Mouse (Mus musculus): ENCODE measurements around the gene Taf9. TPM values are rescaled to one million over a fixed set of nuclear protein-coding genes. Genes with fewer than 3 reads are reported as not detected.
A peak's percentile ranks its signal among the peaks of the same experiment; 100 is the strongest.

Gene Taf9
- total RNA-seq, 2 experiments from 2014 or later, result 4.5 to 7.7 TPM

DNA sequence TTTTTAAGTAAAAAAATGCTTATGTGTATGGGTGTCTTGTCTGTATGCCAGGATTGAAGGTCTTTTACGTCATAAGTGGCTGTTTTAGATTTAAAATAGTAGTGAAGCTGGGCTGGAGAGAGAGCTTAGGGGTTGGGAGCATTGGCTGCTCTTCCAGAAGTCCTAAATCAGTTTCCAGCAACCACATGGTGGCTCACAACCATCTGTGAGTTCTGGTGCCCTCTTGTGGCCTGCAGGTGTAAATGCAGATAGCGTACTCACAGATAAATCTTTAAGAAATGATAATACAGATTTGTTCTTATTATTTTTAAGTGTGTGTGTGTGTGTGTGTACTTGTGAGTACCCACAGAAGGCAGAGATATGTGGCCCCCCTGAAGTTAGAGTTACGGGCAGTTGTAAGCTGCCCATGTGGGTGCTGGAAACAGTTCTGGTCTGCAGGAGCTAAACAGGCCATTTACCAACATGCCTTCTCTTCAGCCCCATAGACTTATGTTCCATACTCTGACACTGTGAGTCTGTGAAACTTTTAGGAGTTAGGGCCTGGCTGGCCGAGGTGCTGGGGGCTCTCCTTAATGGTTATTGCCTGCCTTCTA lies 8.6 kb downstream of the Taf9 start:
- peak; percentile 55 for DNase-seq
- intact Hi-C loops (cut with DNase I; ENCODE audit: low total_unique reads), result no loop called here

DNA sequence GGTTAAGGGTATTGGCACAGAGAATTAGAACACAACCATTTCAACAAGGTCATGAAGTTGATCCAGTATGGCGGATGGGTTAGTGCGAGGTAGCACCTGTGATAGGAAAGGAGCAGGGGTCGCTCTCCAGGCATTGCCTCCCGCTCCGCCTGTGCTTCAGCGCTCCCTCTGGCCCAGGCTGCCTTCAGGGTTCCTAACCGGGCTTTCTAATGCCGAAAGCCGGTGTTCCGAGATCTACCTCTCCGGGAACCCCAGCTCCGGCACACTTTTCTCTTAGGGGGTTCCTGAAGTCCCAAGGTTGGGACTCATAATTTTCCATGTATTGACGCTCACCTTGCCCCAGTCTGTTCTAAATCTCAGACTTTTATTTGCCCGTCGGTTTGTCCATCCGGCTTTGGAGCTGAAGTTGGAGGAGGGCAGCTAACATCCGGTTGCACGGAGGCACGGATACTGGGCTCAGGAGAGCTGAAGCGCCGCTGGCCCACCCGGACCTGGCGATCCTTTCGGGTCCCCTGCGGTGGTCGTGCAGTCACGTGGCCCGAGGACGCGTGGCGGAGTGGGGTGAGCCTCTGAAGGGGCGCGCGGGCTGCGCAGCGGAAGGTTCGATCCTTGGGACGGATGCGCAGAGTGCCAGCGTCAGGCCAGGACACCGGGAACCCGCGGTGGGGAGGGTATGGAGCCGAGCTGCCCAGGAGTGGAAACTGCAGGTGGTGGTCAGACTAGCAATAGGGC lies 18.1 kb downstream of the Taf9 start, which contains the start of gene Ccdc125:
Gene Ccdc125, plus strand, starts transcription at position 427 of the 732 bp plus-strand sequence.
- DNase-seq, result peak; percentile 19

DNA sequence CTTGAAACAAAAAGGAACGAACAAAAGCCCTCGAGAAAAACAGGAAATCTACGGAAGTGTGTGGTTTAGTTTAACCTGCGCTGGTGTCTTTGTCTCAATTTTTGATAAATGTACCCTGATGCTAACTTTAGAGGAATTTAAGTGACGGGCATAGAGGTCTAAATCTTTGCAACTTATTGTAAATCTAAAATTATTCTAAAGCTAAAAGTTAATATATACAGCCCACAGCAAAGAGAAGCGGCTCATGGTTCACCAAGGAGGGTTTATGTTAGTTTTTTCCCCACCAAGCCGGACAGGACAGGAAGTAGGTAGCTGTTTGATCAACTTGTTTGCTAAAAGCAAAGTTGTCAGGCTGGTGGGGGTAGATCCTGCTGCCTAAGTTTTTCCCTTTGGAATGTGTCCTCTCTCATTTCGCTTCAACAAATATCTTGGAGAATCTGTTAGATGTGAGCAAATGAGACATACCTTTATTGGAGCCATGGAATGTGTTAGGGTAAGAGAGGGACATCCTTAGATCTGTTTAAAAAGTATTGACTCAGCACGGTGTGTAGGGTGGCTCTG lies 18.9 kb downstream of the Taf9 start:
- DNase-seq, result no peak

More for the DNA sequence above, 18.1 kb downstream of the Taf9 start, which contains the start of gene Ccdc125:
- intact Hi-C loops (cut with DNase I; ENCODE audit: low total_unique reads), result no loop called here

DNA sequence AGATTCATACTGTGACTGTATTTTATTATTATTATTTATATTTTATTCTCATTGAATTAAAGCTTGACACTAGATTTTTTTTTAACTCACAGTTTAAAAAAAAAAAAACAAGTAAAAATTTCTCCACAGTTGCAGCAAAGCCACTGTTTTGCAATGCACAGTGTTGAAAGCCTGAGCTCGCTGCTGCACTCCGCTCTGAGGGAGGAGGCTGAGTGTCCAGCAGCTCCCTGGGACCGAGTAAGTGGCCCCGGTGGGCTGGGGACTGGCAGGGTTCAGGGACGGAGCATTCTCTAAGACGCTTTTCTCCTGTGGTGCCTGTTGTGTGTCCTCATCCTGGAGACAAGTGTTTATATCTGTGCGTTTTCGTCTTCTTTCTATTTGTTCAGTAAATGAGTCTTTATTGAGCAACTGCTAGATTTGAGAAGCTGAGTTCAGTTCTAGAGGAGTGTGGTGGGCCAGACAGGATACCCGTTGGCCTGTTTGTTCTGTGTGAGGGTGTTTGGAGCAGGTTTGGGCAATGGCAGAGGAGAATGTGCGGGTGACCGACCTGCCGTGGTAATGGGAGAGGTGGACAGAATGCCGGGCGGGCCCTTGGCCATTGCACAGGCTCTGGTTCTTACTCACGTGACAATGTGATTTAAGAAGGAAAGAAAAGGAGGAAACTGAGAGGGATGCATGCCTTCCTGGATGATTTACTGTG lies 24.7 kb downstream of the Taf9 start:
- intact Hi-C loops (cut with DNase I; ENCODE audit: low total_unique reads), result no loop called here
- DNase-seq, result no peak

More for the DNA sequence above, 18.9 kb downstream of the Taf9 start:
- intact Hi-C loops (cut with DNase I; ENCODE audit: low total_unique reads), result no loop called here

DNA sequence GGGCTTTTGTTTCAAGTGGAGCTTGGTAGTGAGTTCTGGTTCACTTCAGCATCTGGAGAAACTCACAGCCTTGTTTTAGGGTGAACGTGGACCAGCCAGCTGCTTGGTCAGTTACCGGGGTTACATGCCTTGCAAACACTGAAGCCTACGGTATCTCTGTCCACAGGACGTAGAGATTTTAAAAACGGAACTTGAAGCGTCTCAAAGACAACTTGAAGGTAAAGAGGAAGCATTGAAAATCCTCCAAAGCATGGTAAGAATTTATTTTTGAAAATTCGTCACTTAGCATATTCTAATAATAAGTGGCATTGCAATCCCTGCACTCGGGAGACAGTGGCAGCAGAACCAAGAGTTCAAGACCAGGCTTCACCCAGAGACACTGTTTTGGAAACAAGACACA lies 30.2 kb downstream of the Taf9 start:
- intact Hi-C loops (cut with DNase I; ENCODE audit: low total_unique reads), result no loop called here
- no peak for DNase-seq

DNA sequence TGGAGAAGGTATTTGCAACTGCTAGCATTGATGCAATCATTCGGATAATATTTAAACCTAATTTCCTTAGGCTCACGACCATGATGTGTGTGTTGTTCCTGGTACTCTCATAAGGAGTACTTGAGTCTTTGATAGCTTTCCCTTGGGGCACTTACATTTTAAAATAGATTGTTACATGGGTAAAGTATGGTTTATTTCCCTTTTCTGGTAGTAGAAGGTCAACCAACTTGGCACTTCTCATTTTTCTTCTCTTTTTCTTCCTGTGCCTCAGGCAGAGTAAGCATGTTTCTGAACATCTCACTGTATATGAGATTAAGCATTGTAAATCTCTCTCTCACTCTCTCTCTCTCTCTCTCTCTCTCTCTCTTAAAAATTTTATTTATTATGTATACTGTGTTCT lies 31.5 kb downstream of the Taf9 start:
- intact Hi-C loops (cut with DNase I; ENCODE audit: low total_unique reads), result no loop called here
- no peak for DNase-seq

DNA sequence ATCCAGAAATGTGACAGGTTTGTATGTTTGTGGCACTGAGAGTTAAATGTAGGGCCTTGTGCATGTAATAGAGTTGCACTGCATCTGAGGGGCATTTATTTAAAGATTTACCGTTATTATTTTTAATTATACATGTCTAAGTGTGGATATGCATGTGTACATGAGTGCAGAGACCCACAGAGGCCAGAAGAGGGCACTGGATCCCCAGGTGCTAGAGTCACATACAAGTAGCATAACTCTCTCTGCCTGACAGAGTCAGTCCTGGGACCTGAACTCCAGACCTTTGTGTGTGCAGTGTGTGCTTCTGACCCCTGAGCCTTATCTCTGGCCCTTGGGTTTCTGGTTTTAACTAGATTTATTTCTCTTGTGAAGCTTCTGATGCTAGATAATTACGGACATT lies 33.0 kb downstream of the Taf9 start:
- DNase-seq, result no peak
- intact Hi-C loops (cut with DNase I; ENCODE audit: low total_unique reads), result no loop called here

DNA sequence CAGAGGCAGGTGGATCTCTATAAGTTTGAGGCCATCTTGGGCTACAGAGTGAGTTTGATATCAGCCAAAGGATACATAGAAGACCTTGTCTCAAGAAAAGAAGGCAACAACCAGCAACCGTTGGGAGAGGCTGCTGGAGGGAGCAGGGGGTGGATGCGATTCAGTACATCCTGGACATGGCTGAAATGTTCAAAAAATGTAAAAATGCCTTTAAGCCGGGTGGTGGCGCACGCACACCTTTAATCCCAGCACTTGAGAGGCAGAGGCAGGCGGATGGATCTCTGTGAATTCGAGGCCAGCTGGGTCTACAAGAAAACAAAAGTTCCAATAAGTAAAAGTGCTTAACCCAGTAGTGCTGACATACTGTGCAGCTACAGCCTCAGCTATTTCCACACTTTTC lies 36.1 kb downstream of the Taf9 start:
- no peak for DNase-seq
- intact Hi-C loops (cut with DNase I; ENCODE audit: low total_unique reads), result no loop called here

DNA sequence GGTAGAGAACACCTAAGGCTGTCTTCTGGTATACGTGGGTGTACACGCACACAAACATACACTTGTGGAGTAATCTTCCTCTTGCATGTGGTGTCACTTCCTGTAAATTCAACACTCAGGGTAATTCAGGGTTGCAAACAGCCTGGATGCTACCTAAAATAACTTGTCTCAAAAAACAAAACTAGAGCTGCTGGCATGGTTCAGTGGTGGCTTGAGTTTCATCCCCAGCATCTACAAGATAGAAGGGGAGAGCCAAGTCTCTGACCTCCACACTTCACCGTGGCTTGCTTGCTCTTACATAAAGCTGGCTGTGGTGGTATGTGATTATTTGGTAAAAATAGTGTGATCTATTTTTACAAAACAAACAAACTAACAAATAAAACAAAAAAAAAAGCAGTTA lies 46.2 kb downstream of the Taf9 start:
- intact Hi-C loops (cut with DNase I; ENCODE audit: low total_unique reads), result no loop called here
- peak; percentile 9 for DNase-seq

DNA sequence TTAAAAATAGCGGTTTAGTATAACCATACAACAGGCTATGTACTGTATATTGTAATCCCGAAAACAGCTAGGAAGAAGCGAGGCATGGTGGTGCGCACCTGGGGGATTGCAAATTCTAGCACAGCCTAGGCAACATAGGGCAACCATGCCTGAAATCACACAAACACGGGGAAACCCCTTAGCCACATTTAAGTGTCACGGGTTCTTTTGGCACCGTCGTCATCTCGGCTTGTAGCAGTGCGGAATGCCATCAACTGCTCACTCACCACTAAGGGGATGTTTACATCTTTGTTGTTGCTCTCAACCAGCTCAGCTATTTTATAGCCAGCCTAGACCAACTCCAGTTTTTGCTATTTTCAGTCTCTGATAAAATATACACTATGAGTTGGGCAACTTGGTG lies 47.5 kb downstream of the Taf9 start:
- DNase-seq, result no peak
- intact Hi-C loops (cut with DNase I; ENCODE audit: low total_unique reads), result no loop called here

DNA sequence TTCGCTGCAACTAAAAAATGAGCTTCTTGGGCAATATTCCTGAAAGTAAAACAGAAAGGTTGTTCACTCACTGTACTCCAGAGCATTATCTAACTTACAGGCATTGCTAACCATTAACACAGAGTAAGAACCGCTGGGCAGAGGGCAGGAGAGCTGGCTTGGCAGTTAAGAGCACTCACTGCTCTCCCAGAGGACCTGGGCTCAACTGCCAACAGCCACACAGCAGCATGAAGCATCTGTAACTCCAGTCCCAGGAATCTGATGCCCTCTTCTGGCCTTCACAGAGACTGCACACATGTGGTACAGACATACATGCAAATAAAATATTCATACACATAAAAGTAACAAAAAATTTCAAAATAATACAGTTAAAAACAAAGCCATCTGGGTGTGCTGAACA lies 52.1 kb downstream of the Taf9 start:
- intact Hi-C loops (cut with DNase I; ENCODE audit: low total_unique reads), result no loop called here
- DNase-seq, result no peak

Other genes starting within 250 kb of the Taf9 start
- not detected for gene Naip1, start 198.7 kb upstream of the Taf9 start, total RNA-seq (2021)
- gene Gtf2h2, start 159.0 kb upstream of the Taf9 start, total RNA-seq (2021), result 10 to 100 TPM; 21.9 to 26.2 TPM
- gene Ocln, start 98.9 kb upstream of the Taf9 start, total RNA-seq (2021), result under 1 TPM; 0.18 to 0.51 TPM
- under 1 TPM; 0.35 to 0.86 TPM for gene Marveld2, start 34.6 kb upstream of the Taf9 start, total RNA-seq (2021)
- 10 to 100 TPM; 53.7 to 59.6 TPM for gene Ak6, start 600 bp upstream of the Taf9 start, total RNA-seq (2021)
- 1 to 10 TPM; 8.3 to 9.0 TPM for gene Rad17, start 528 bp upstream of the Taf9 start, total RNA-seq (2021)
- gene Ccdc125, start 18.1 kb downstream of the Taf9 start, total RNA-seq (2021), result under 1 TPM; 0.62 to 0.76 TPM
- gene Cdk7, start 79.4 kb downstream of the Taf9 start, total RNA-seq (2021), result 10 to 100 TPM; 14.3 to 17.0 TPM
- 100 to 1,000 TPM; 124 to 151 TPM for gene Mrps36, start 93.1 kb downstream of the Taf9 start, total RNA-seq (2021)
- under 1 TPM; 0.66 to 0.76 TPM for gene Cenph, start 124.3 kb downstream of the Taf9 start, total RNA-seq (2021)
- 1 to 10 TPM; 4.2 to 4.3 TPM for gene Ccnb1, start 135.0 kb downstream of the Taf9 start, total RNA-seq (2021)
- 10 to 100 TPM; 14.9 to 15.6 TPM for gene Slc30a5, start 181.8 kb downstream of the Taf9 start, total RNA-seq (2021)